Mouse (Mus musculus): ENCODE results near the gene Fh1.

DNA sequence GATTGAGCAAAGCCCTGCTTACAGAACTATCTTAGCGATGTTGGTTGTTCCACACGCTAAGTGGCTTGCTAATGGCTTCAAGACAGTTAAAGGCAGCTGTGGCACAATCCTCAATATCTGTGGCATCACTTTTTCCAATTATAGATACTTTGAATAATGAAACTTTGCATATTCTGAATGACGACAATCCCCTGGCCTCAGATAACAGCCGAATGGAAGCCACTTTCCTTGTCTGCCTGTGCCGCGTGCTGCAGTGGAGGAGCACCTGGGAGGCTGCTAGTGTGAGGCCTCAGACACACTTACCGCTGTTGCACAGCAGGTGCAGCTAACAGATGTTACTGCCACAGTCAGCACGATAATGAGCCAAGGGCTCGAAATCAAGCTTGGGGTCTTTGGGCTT, 10.4 kb downstream of the Fh1 start:
- TF ChIP-seq CTCF (conservative IDR thresholded peaks at IDR 0.05; ENCODE audit: low read length) (no peak), NANOG (IDR thresholded peaks at IDR 0.05; ENCODE audit: borderline replicate concordance, low read length) (no peak)
